ENCODE assay signal across 14 mouse cellular contexts in the genomic region with DNA sequence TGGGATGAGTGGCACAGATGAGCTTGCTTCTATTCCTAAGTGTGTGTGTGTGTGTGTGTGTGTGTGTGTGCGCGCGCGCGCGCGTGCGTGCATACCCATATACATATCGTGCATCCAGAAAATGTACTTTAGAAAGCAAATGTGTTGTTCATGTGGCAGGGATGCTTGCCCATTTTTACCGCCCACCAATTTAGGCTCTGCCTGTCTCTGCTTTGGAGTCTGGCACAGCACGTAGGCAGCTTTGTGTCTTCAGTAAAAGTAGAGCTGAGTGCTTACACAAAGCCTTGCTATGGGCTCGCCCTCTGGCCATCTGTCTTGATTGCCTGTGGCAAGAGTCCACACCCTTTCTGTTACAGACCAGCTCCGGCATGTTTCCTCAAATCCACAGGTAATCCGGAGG. TPM values are rescaled to one million over a fixed set of nuclear protein-coding genes. Genes with fewer than 3 reads are reported as not detected.
DNase-seq lines count a peak whose midpoint lies in the region; ATAC-seq and TF ChIP-seq lines count a peak whose summit lies in the region.
"Had no signal": no experiment of that assay in that cellular context is flagged by ENCODE, and none has a peak within 500 bp of the region (broad histone marks: within the 10 kb centered on the region; RNA-seq: fewer than 3 reads in every experiment).

No protein-coding gene starts in this region.

- no peak overlapping the region for H3K4me3 ChIP-seq in forebrain, embryonic 15.5 days
- no peak overlapping the region for H3K4me3 ChIP-seq in forebrain, embryonic 11.5 days (ENCODE audit: low read depth, low read length)
- no peak overlapping the region for H3K4me3 ChIP-seq in liver, postnatal 0 days (ENCODE audit: low read depth, low read length)
- H3K4me3 ChIP-seq: embryonic facial prominence, embryonic 10.5 days; forebrain, embryonic 10.5 days; hindbrain, embryonic 15.5 days; myocyte; stomach, embryonic 15.5 days had no signal

- H3K4me1 ChIP-seq in forebrain, embryonic 15.5 days = no peaks in the 10 kb centered on the region
- H3K4me1 ChIP-seq in forebrain, embryonic 11.5 days (replicated peaks; ENCODE audit: control insufficient read depth, insufficient read depth, low read length) = no peaks in the 10 kb centered on the region
- no peaks in the 10 kb centered on the region for H3K4me1 ChIP-seq in liver, postnatal 0 days (ENCODE audit: insufficient read depth)
- H3K4me1 ChIP-seq: embryonic facial prominence, embryonic 10.5 days had no signal

- no peak for TF ChIP-seq EP300 in liver, postnatal 0 days (IDR thresholded peaks at IDR 0.05; ENCODE audit: low read depth)

- no peaks in the 10 kb centered on the region for H3K27me3 ChIP-seq in forebrain, embryonic 15.5 days
- H3K27me3 ChIP-seq in forebrain, embryonic 11.5 days (ENCODE audit: control insufficient read depth, insufficient read depth, low read length) = no peaks in the 10 kb centered on the region
- H3K27me3 ChIP-seq in liver, postnatal 0 days (ENCODE audit: insufficient read depth, low read length) = no peaks in the 10 kb centered on the region
- H3K27me3 ChIP-seq: hindbrain, embryonic 15.5 days; stomach, embryonic 15.5 days had no signal

- no peak overlapping the region for H3K4me2 ChIP-seq in forebrain, embryonic 15.5 days (replicated peaks)
- no peak overlapping the region for H3K4me2 ChIP-seq in forebrain, embryonic 11.5 days (ENCODE audit: low read depth, low read length, severe bottlenecking)
- no peak overlapping the region for H3K4me2 ChIP-seq in liver, postnatal 0 days (ENCODE audit: low read depth, low read length)
- H3K4me2 ChIP-seq: hindbrain, embryonic 15.5 days; stomach, embryonic 15.5 days had no signal

- no peak for TF ChIP-seq CTCF in liver, postnatal 0 days (IDR thresholded peaks at IDR 0.05; ENCODE audit: low read depth)

- no peak for DNase-seq in forebrain, embryonic 11.5 days (ENCODE audit: low spot score)
- DNase-seq in frontal cortex, postnatal 14 days (ENCODE audit: low spot score in 2 of 2) = peak; percentile 59 to 81
- DNase-seq in left cerebral cortex, adult 18-20 months (ENCODE audit: low spot score in 2 of 2) = peak; percentile 74 to 84
- DNase-seq in right cerebral cortex, postnatal 25 days = peak; percentile 84
- no peak for DNase-seq in lung, postnatal 10 days
- no peak for DNase-seq in liver, postnatal 0 days
- no peak for DNase-seq in adrenal gland, postnatal 4 days (ENCODE audit: low spot score in 2 of 2)
- DNase-seq: lung, postnatal 14 days had no signal

- 86% methylated on average over 14 of the region's 14 CpGs for WGBS in forebrain, embryonic 15.5 days
- 96% methylated on average over 14 of the region's 14 CpGs for WGBS in forebrain, embryonic 11.5 days
- 93% methylated on average over 14 of the region's 14 CpGs for WGBS in liver, postnatal 0 days (ENCODE audit: insufficient replicate concordance)

- H3K9me3 ChIP-seq in forebrain, embryonic 15.5 days = no peaks in the 10 kb centered on the region
- no peaks in the 10 kb centered on the region for H3K9me3 ChIP-seq in forebrain, embryonic 11.5 days (ENCODE audit: control insufficient read depth, low read length)
- no peaks in the 10 kb centered on the region for H3K9me3 ChIP-seq in liver, postnatal 0 days (ENCODE audit: low read length)
- H3K9me3 ChIP-seq: embryonic facial prominence, embryonic 10.5 days; forebrain, embryonic 10.5 days; hindbrain, embryonic 15.5 days; stomach, embryonic 15.5 days had no signal

- ATAC-seq in forebrain, embryonic 15.5 days (replicated peaks) = no peak
- ATAC-seq in forebrain, embryonic 11.5 days (replicated peaks; ENCODE audit: low FRiP score) = no peak
- ATAC-seq in liver, postnatal 0 days = no peak

- H3K9ac ChIP-seq in forebrain, embryonic 15.5 days (replicated peaks) = no peak overlapping the region
- no peak overlapping the region for H3K9ac ChIP-seq in forebrain, embryonic 11.5 days (ENCODE audit: low read length)
- H3K9ac ChIP-seq in liver, postnatal 0 days (replicated peaks) = no peak overlapping the region
- H3K9ac ChIP-seq: hindbrain, embryonic 15.5 days; stomach, embryonic 15.5 days had no signal

- H3K27ac ChIP-seq in forebrain, embryonic 15.5 days (replicated peaks) = peak overlapping the region; percentile 34
- no peak overlapping the region for H3K27ac ChIP-seq in forebrain, embryonic 11.5 days (ENCODE audit: low read depth, low read length)
- H3K27ac ChIP-seq in liver, postnatal 0 days (ENCODE audit: low read depth) = no peak overlapping the region
- H3K27ac ChIP-seq: embryonic facial prominence, embryonic 10.5 days; forebrain, embryonic 10.5 days; stomach, embryonic 15.5 days had no signal

- peaks cover 13% of the 10 kb centered on the region for H3K36me3 ChIP-seq in forebrain, embryonic 15.5 days
- no peaks in the 10 kb centered on the region for H3K36me3 ChIP-seq in forebrain, embryonic 11.5 days (ENCODE audit: control insufficient read depth, insufficient read depth, low read length)
- H3K36me3 ChIP-seq in liver, postnatal 0 days (replicated peaks; ENCODE audit: insufficient read depth, low read length) = peaks cover 4% of the 10 kb centered on the region; the same call in 1 of the 2 replicates

RNA-seq across cellular contexts. Expression of a gene that starts 49.7 kb away (rescaled TPM):
- polyA plus RNA-seq in forebrain, embryonic 15.5 days (2015; fragmentation: Nextera tagmentation; extraction: Ambion mirVana) = 19.0 and 19.7 TPM in 2 replicates
- polyA plus RNA-seq in forebrain, embryonic 11.5 days (2014; fragmentation: Nextera tagmentation; extraction: Ambion mirVana) = 25.4 and 27.1 TPM in 2 replicates
- total RNA-seq in left cerebral cortex, adult 18-20 months (2021) = 10 to 100 TPM; 41.2 to 47.9 TPM
- 5.4 and 5.6 TPM in 2 replicates for polyA plus RNA-seq in liver, postnatal 0 days (2015; fragmentation: Nextera tagmentation; extraction: Ambion mirVana)
- total RNA-seq in adrenal gland, postnatal 4 days (2021) = 10 to 100 TPM; 43.9 to 45.6 TPM

Comparison
In these comparisons a context has a peak if more than half of its experiments do, and no peak if none do; other contexts are left out.
1. DNase-seq: peak in frontal cortex, postnatal 14 days (2 of 2), left cerebral cortex, adult 18-20 months (2 of 2) and right cerebral cortex, postnatal 25 days (single experiment); none in forebrain, embryonic 11.5 days (single experiment), lung, postnatal 10 days (single experiment), liver, postnatal 0 days (single experiment) and adrenal gland, postnatal 4 days (0 of 2).